Mouse (Mus musculus) kidney, postnatal 0 days (tissue): Measurements from ENCODE around the gene Fam243. TPM values are rescaled to one million over a fixed set of nuclear protein-coding genes. Genes with fewer than 3 reads are reported as not detected.

Experiments
- ATAC-seq: fragments of 200-750 bp; cut with Nextera tagmentation; replicated peaks from 2 replicates; pipeline ENCODE4 v1.8.0; 2017; ENCODE audit warnings: low read depth, moderate number of reproducible peaks, moderate TSS enrichment, moderate library complexity; ENCODE audit not compliant: low FRiP score
- DNase-seq: peaks from one replicate; pipeline ENCODE4 v3.0.0-alpha.2; 2016; ENCODE audit warnings: low spot score
- H3K27ac ChIP-seq: fragments of 300-500 bp; sonication (generic); 2 replicates; pipeline ENCODE4 v1.5.1; 2014; ENCODE audit warnings: mild to moderate bottlenecking
- H3K27me3 ChIP-seq: fragments of 300-500 bp; sonication (generic); 2 replicates; pipeline ENCODE4 v1.6.1; 2014; ENCODE audit warnings: low read length, mixed read lengths; ENCODE audit not compliant: insufficient read depth
- H3K36me3 ChIP-seq: fragments of 300-500 bp; sonication (generic); 2 replicates; pipeline ENCODE4 v1.6.1; 2014; ENCODE audit warnings: low read length, mixed read lengths; ENCODE audit not compliant: insufficient read depth
- H3K4me1 ChIP-seq: fragments of 300-500 bp; sonication (generic); replicated peaks from 2 replicates; pipeline ENCODE4 v1.6.1; 2014; ENCODE audit warnings: antibody characterized with exemption, low read length, mixed read lengths; ENCODE audit not compliant: insufficient read depth
- H3K4me2 ChIP-seq: fragments of 300-500 bp; sonication (generic); 2 replicates; pipeline ENCODE4 v1.6.1; 2014; ENCODE audit warnings: mild to moderate bottlenecking, low read length, moderate library complexity, mixed read lengths
- H3K4me3 ChIP-seq: fragments of 300-500 bp; sonication (generic); replicated peaks from 2 replicates; pipeline ENCODE4 v1.5.1; 2014; ENCODE audit warnings: low read depth, low read length
- H3K9ac ChIP-seq: fragments of 300-500 bp; sonication (generic); 2 replicates; pipeline ENCODE4 v1.6.1; 2014; ENCODE audit warnings: low read depth, low read length
- H3K9me3 ChIP-seq: fragments of 300-500 bp; sonication (generic); replicated peaks from 2 replicates; pipeline ENCODE4 v1.6.1; 2016; ENCODE audit warnings: low read length, inconsistent platforms, mixed read lengths
- CTCF ChIP-seq: IDR thresholded peaks from 2 replicates; pipeline ENCODE4 v1.5.1; 2016; ENCODE audit warnings: antibody characterized with exemption, low read depth, mild to moderate bottlenecking, moderate library complexity
- WGBS: fragments of 180-500 bp; shearing (Covaris S2); extraction: QIAGEN DNeasy Blood & Tissue Kit; methylation state at CpG from one replicate; pipeline ENCODE4 v1.1.7; 2014; 5-methylcytosine and 5-hydroxymethylcytosine counted together
- polyA plus RNA-seq: library from polyadenylated mRNA; unstranded; fragments of >200 nt; fragmentation: Nextera tagmentation; extraction: Ambion mirVana; gene quantifications from 2 replicates; pipeline ENCODE4 v1.2.1, GENCODE M21; 2015

Gene Fam243
- polyA plus RNA-seq, 1 experiment from 2014 or later, result 0.13 TPM

DNA sequence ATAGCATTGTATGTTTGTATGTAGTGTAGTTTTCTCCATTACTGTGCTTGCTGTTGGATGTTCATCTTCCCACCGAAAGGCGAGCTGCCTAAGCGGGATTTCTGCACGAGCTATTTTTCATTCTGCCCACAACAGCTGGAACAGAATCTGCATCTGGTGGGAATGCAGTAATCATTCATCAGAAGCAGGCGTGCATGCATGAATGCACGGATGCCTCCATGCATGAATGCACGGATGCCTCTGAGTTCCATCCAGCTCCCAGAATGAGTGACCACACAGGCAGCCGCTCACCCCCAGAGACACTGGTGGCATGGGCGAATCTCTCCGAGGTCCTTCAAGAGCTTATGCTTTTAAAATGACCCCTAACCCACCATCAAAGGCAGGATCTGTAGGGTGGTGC is 36.3 kb upstream of the Fam243 start:
- DNase-seq, result no peak
- 38% methylated on average over 10 of the region's 10 CpGs for WGBS
- H3K4me2 ChIP-seq, result no peak overlapping the region
- H3K27ac ChIP-seq, result no peak overlapping the region
- no peak for TF ChIP-seq CTCF
- H3K9ac ChIP-seq, result no peak overlapping the region
- ATAC-seq, result no peak
- no peaks in the 10 kb centered on the region for H3K36me3 ChIP-seq
- H3K4me1 ChIP-seq, result peaks cover 7% of the 10 kb centered on the region; the same call in 1 of the 2 replicates
- no peaks in the 10 kb centered on the region for H3K9me3 ChIP-seq
- H3K4me3 ChIP-seq, result no peak overlapping the region
- H3K27me3 ChIP-seq, result no peaks in the 10 kb centered on the region

DNA sequence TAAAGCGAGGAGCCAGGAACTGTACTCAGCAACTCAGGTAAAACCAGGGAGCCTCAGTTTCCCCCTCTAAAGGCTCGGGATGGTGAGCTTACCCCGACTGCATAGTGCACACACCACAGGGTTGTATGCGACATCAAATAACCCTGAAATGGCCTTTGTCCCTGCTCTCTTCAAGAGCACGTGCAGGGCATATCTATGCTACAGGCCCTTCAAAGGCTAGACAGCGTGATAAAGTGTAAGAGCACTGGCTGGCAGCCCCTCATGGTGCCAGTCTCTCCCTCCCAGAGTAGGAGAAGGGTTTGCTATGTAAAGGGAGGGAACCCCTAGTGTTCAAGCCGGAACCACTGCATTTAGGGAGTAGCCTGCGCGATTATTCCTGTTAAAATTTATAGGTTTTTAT is 35.8 kb upstream of the Fam243 start:
- H3K27ac ChIP-seq, result no peak overlapping the region
- no peaks in the 10 kb centered on the region for H3K36me3 ChIP-seq
- no peak overlapping the region for H3K4me3 ChIP-seq
- WGBS, result 55% methylated on average over 9 of the region's 9 CpGs
- ATAC-seq (no peak), DNase-seq (no peak)
- H3K9ac ChIP-seq, result no peak overlapping the region
- no peaks in the 10 kb centered on the region for H3K27me3 ChIP-seq
- no peak overlapping the region for H3K4me2 ChIP-seq
- H3K4me1 ChIP-seq, result peaks cover 7% of the 10 kb centered on the region; the same call in 1 of the 2 replicates
- TF ChIP-seq CTCF, result no peak
- no peaks in the 10 kb centered on the region for H3K9me3 ChIP-seq

DNA sequence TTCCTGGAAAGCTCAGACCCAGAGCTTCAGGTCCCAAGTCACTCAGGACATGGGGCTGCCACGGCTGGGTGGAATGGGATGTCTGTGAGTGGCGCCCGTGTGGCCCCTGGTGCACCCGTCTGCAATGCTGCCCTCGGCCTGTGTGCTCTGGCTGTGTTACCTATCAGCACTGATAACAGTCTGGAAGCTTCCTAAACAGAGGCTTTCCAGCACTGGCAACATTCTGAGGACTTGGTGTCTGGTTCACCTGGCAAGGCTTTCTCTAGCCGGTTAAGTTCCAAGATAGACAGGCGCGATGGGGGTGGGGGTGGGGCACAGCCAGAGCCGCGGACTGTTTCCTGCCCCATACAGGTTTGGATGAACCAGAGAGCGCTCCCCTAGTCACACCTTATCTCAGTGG is 34.7 kb upstream of the Fam243 start:
- DNase-seq (no peak), ATAC-seq (no peak)
- Histone ChIP-seq H3K27me3 (no peaks in the 10 kb centered on the region), H3K36me3 (no peaks in the 10 kb centered on the region), H3K4me3 (no peak overlapping the region), H3K9ac (no peak overlapping the region), H3K4me2 (no peak overlapping the region), H3K4me1 (peaks cover 7% of the 10 kb centered on the region; the same call in 1 of the 2 replicates), H3K9me3 (no peaks in the 10 kb centered on the region), H3K27ac (no peak overlapping the region)
- no peak for TF ChIP-seq CTCF
- 80% methylated on average over 11 of the region's 11 CpGs for WGBS

DNA sequence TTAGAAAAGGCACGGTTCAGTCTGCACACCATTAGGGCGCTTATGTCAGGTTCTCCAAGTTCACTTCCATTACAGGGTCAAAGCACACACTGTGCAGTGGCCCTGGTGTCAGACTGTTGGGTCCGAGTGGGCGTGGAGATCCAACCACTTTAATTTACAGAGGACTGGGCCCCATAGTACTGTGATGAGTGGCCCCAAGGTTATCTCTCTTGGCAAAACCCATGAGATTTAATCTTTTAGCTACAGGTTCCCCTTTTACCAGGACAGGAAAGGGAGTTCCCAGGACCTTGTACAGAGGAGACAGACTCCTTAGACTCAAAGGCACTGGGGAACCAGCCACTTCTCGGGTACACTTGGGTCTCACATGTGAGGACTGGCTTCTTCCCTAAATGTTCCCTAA is 34.1 kb upstream of the Fam243 start:
- Histone ChIP-seq H3K27me3 (no peaks in the 10 kb centered on the region), H3K9me3 (no peaks in the 10 kb centered on the region), H3K4me3 (no peak overlapping the region), H3K36me3 (no peaks in the 10 kb centered on the region), H3K4me2 (no peak overlapping the region), H3K4me1 (peaks cover 7% of the 10 kb centered on the region; the same call in 1 of the 2 replicates), H3K9ac (no peak overlapping the region), H3K27ac (no peak overlapping the region)
- no peak for TF ChIP-seq CTCF
- DNase-seq (no peak), ATAC-seq (no peak)
- WGBS, result 65% methylated on average over 5 of the region's 5 CpGs

DNA sequence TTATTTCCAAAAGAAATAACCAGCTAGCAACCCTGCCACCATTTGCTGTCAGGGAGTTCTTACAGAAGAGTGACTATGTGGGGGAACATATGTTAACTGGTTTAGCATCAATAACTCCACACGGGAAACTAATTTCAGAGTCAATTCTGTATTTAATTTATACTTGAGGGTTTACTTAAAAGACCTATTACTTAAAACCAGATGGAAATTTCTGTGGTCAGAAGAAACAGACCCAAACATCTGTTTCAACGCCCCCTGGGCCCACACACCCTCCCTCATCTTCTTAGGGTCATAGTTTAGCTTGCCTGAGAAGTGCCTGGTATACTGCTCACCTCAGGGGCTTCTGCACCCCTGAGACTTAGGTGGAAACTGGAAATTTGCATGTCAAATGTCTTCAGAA is 32.7 kb upstream of the Fam243 start:
- no peak for TF ChIP-seq CTCF
- no peak for ATAC-seq

DNA sequence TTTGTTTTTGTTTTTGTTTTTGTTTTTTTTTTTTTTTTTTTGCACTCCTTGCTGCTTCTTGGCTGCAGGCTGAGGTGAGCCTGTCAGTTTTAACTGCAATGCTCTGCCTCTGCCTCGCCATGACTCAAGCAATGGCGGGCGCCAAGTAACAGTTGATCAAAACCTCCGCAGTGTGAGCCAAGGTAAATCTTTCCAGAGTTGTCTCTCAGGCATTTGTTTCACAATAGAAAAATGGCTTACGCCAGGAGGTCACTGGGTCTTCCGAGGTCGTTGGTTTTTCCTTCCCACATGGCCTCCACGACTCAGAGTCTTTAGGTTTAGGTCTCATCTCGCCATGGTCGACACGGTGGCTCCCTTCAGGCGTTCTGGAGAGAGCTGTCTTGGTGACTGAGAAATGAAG is 32.1 kb upstream of the Fam243 start:
- H3K9ac ChIP-seq, result no peak overlapping the region
- no peaks in the 10 kb centered on the region for H3K27me3 ChIP-seq
- DNase-seq, result no peak
- TF ChIP-seq CTCF, result no peak
- H3K36me3 ChIP-seq, result no peaks in the 10 kb centered on the region
- H3K4me2 ChIP-seq, result no peak overlapping the region
- peaks cover 7% of the 10 kb centered on the region; the same call in 1 of the 2 replicates for H3K4me1 ChIP-seq
- no peak for ATAC-seq
- no peak overlapping the region for H3K4me3 ChIP-seq
- 79% methylated on average over 12 of the region's 12 CpGs for WGBS
- no peak overlapping the region for H3K27ac ChIP-seq
- H3K9me3 ChIP-seq, result no peaks in the 10 kb centered on the region

More for the DNA sequence above, 32.7 kb upstream of the Fam243 start:
- 59% methylated on average over 2 of the region's 2 CpGs for WGBS
- no peak overlapping the region for H3K9ac ChIP-seq
- peaks cover 7% of the 10 kb centered on the region; the same call in 1 of the 2 replicates for H3K4me1 ChIP-seq
- H3K4me3 ChIP-seq, result no peak overlapping the region
- H3K27me3 ChIP-seq, result no peaks in the 10 kb centered on the region
- no peak overlapping the region for H3K27ac ChIP-seq
- no peaks in the 10 kb centered on the region for H3K9me3 ChIP-seq
- no peak overlapping the region for H3K4me2 ChIP-seq
- no peaks in the 10 kb centered on the region for H3K36me3 ChIP-seq
- no peak for DNase-seq

DNA sequence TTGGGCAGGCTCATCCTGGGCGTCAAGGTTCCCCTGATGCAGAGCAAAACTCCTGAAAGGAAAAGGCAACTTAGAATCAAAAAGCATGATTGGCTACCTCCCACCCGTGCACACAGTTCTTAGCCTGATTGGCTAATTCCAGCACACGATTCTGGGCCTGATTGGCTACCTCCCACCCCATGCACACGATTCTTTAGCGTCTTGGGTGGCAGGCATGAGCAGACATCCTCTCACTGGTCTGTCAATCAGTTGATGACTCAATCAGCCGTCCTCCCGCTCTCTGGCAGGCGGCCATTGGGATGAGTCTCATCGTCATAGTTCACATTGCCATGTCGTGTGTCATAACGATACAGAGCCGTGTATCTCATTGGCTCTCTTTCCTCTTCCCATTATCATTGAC is 27.7 kb upstream of the Fam243 start:
- H3K9ac ChIP-seq, result no peak overlapping the region
- H3K4me1 ChIP-seq, result no peaks in the 10 kb centered on the region
- WGBS, result 52% methylated on average over 12 of the region's 12 CpGs
- no peak overlapping the region for H3K27ac ChIP-seq
- TF ChIP-seq CTCF, result no peak
- no peak overlapping the region for H3K4me3 ChIP-seq
- no peak for DNase-seq
- no peaks in the 10 kb centered on the region for H3K36me3 ChIP-seq
- peak; percentile 56; the same call in 1 of the 2 replicates for ATAC-seq
- H3K4me2 ChIP-seq, result no peak overlapping the region
- H3K9me3 ChIP-seq, result no peaks in the 10 kb centered on the region
- H3K27me3 ChIP-seq, result no peaks in the 10 kb centered on the region
